Mouse (Mus musculus): ENCODE results near the gene Adam15. TPM values are rescaled to one million over a fixed set of nuclear protein-coding genes. Genes with fewer than 3 reads are reported as not detected.

Gene Adam15
- polyA plus RNA-seq, 1 experiment from 2014 or later = 32.2 TPM

DNA sequence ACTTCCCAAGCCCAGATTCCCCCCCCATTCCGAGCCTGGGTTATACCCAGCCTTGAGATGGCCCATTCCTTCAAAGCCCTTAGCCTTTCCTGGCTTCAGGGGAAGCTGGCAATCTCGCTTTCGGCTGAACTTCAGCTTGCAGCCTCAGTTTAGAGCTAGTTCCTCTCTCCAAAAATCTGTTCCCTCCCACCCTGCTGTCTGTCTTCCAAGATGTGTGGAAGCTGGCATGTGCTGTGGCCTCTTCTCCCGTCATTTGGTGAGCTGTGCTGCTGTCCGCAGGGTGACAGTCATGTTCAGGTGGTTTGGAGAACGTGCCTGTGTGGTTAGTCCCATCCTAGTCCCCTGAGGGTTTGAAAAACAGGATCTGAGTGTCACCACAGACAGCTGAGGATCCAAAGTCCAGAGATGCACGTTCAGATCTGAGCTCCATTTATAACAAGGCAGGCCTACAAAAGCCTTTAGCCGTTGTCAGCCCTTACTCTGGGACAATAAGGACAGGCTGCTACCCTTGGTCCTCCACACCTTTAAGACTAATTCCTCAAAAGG, 54.0 kb downstream of the Adam15 start:
- no peak overlapping the region for H3K4me2 ChIP-seq (ENCODE audit: low read length)
- H3K9me3 ChIP-seq (ENCODE audit: control insufficient read depth, low read length) = no peaks in the 10 kb centered on the region
- no peaks in the 10 kb centered on the region for H3K4me1 ChIP-seq (ENCODE audit: control insufficient read depth, insufficient read depth, low read length)
- no peak overlapping the region for H3K27ac ChIP-seq (replicated peaks; ENCODE audit: low read depth, low read length)
- H3K27me3 ChIP-seq (ENCODE audit: control insufficient read depth, insufficient read depth, low read length) = 0 out of 2 replicates have a peak, but pooled peaks cover 5% of the 10 kb centered on the region
- 83% methylated on average over 8 of the region's 8 CpGs for WGBS
- H3K36me3 ChIP-seq (ENCODE audit: control insufficient read depth, insufficient read depth, low read length) = no peaks in the 10 kb centered on the region
- H3K4me3 ChIP-seq (replicated peaks; ENCODE audit: low read depth, low read length) = no peak overlapping the region
- ATAC-seq (ENCODE audit: low FRiP score, low TSS enrichment) = no peak
- no peak overlapping the region for H3K9ac ChIP-seq (replicated peaks; ENCODE audit: low read length)
- no peak for DNase-seq

DNA sequence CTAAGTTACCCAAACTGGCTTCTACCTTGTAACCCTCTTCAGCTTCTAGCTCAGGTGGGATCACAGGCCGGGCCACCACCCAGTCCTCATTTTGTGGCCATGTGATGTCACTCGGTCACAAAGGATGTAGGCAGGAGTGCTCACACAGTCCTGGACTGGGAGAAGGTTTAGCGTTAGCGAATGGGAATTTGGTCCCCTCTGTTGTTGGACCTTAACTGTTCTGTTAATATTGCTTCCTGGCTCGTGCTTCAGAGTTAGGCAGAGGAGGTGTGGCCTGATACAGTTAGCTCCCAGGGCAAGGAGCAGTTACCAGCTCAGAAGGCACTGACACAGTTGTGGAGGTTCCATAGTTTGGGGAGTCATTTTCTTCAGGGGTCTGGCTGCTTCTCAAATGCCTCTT, 55.6 kb downstream of the Adam15 start:
- Histone ChIP-seq H3K36me3 (ENCODE audit: control insufficient read depth, insufficient read depth, low read length) (no peaks in the 10 kb centered on the region), H3K27ac (replicated peaks; ENCODE audit: low read depth, low read length) (no peak overlapping the region), H3K4me3 (replicated peaks; ENCODE audit: low read depth, low read length) (no peak overlapping the region), H3K9ac (replicated peaks; ENCODE audit: low read length) (no peak overlapping the region), H3K4me2 (ENCODE audit: low read length) (no peak overlapping the region), H3K27me3 (ENCODE audit: control insufficient read depth, insufficient read depth, low read length) (0 out of 2 replicates have a peak, but pooled peaks cover 5% of the 10 kb centered on the region), H3K4me1 (ENCODE audit: control insufficient read depth, insufficient read depth, low read length) (no peaks in the 10 kb centered on the region), H3K9me3 (ENCODE audit: control insufficient read depth, low read length) (no peaks in the 10 kb centered on the region)
- no peak for DNase-seq
- 81% methylated on average over 5 of the region's 5 CpGs for WGBS
- ATAC-seq (ENCODE audit: low FRiP score, low TSS enrichment) = no peak

DNA sequence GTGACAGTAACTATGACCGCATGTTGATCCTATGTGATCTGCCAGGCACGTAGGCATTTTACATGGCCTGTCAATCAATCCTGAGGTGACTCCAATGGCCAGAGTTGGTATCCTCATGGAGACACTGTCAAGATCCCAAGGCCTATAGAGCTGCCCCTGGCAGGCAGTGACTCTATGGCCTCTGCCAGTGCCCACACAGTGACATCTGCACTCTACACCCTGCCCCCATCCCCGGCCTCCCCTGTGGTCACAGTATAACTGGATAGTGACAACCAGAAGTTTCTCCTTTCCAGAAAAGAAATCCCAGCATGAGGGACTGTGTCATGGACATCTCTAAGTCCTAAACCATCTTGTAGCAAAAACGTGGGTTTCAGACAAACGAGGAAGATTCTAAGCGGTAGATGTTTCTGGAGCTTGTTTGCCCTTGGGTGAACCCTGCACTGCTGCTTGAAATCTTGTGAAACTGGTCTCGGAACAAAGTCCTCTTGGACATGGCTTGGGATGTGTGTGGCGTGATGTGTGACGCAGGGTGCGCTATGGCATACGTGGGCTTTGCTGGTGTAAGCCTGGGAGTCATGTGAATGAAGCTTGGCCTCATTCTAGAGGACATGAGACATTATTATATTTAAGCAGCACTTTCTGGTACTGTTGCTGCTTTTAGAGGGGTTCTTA, 56.4 kb downstream of the Adam15 start:
- no peak overlapping the region for H3K4me3 ChIP-seq (replicated peaks; ENCODE audit: low read depth, low read length)
- no peaks in the 10 kb centered on the region for H3K27me3 ChIP-seq (ENCODE audit: control insufficient read depth, insufficient read depth, low read length)
- H3K9me3 ChIP-seq (ENCODE audit: control insufficient read depth, low read length) = no peaks in the 10 kb centered on the region
- no peak overlapping the region for H3K27ac ChIP-seq (replicated peaks; ENCODE audit: low read depth, low read length)
- DNase-seq (no peak), ATAC-seq (ENCODE audit: low FRiP score, low TSS enrichment) (no peak)
- H3K9ac ChIP-seq (replicated peaks; ENCODE audit: low read length) = no peak overlapping the region
- H3K4me1 ChIP-seq (ENCODE audit: control insufficient read depth, insufficient read depth, low read length) = no peaks in the 10 kb centered on the region
- H3K4me2 ChIP-seq (ENCODE audit: low read length) = no peak overlapping the region
- WGBS = 92% methylated on average over 11 of the region's 11 CpGs
- H3K36me3 ChIP-seq (ENCODE audit: control insufficient read depth, insufficient read depth, low read length) = no peaks in the 10 kb centered on the region

GRCm38 (mm10) chr3:89292303-89292702, 57.5 kb downstream of the Adam15 start:
- Histone ChIP-seq H3K4me2 (ENCODE audit: low read length) (no peak overlapping the region), H3K36me3 (ENCODE audit: control insufficient read depth, insufficient read depth, low read length) (no peaks in the 10 kb centered on the region), H3K4me1 (ENCODE audit: control insufficient read depth, insufficient read depth, low read length) (no peaks in the 10 kb centered on the region), H3K4me3 (replicated peaks; ENCODE audit: low read depth, low read length) (no peak overlapping the region), H3K9me3 (ENCODE audit: control insufficient read depth, low read length) (no peaks in the 10 kb centered on the region), H3K9ac (replicated peaks; ENCODE audit: low read length) (no peak overlapping the region), H3K27me3 (ENCODE audit: control insufficient read depth, insufficient read depth, low read length) (no peaks in the 10 kb centered on the region), H3K27ac (replicated peaks; ENCODE audit: low read depth, low read length) (no peak overlapping the region)
- DNase-seq (no peak), ATAC-seq (ENCODE audit: low FRiP score, low TSS enrichment) (no peak)
- WGBS = 67% methylated on average over 5 of the region's 5 CpGs

DNA sequence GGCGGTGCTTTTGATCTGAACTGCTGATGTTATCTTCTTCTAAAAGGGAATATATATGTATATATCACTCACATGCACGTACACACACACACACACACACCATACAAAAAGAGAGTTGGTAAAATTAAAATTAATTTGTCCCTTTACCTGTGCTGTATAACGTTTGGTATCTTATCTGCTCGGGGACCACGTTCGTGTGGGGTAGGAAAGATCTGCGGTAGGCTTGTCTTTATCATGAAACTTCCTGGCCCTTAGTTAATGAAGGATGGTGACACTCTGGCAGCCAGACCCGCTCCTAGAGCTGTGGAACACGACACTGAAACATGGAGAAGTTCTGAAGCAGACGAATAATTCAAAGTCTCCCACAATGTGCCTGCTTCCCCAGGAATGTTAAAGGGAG, 57.9 kb downstream of the Adam15 start:
- 80% methylated on average over 10 of the region's 10 CpGs for WGBS

More for the DNA sequence above, 57.9 kb downstream of the Adam15 start:
- no peaks in the 10 kb centered on the region for H3K36me3 ChIP-seq (ENCODE audit: control insufficient read depth, insufficient read depth, low read length)
- ATAC-seq (ENCODE audit: low FRiP score, low TSS enrichment) = no peak
- no peaks in the 10 kb centered on the region for H3K9me3 ChIP-seq (ENCODE audit: control insufficient read depth, low read length)
- H3K27ac ChIP-seq (replicated peaks; ENCODE audit: low read depth, low read length) = no peak overlapping the region
- no peaks in the 10 kb centered on the region for H3K27me3 ChIP-seq (ENCODE audit: control insufficient read depth, insufficient read depth, low read length)
- no peak overlapping the region for H3K4me2 ChIP-seq (ENCODE audit: low read length)
- no peaks in the 10 kb centered on the region for H3K4me1 ChIP-seq (ENCODE audit: control insufficient read depth, insufficient read depth, low read length)
- no peak for DNase-seq
- H3K4me3 ChIP-seq (replicated peaks; ENCODE audit: low read depth, low read length) = no peak overlapping the region
- H3K9ac ChIP-seq (replicated peaks; ENCODE audit: low read length) = no peak overlapping the region

Other genes with a start within 250 kb of the Adam15 start
- gene Gm43738, start 248.9 kb downstream of the Adam15 start, polyA plus RNA-seq (2014; fragmentation: Nextera tagmentation; extraction: Ambion mirVana) = not detected in 2 replicates
- 364 and 475 TPM in 2 replicates for gene Fdps, start 248.0 kb downstream of the Adam15 start, polyA plus RNA-seq (2014; fragmentation: Nextera tagmentation; extraction: Ambion mirVana)
- gene Pklr, start 213.9 kb downstream of the Adam15 start, polyA plus RNA-seq (2014; fragmentation: Nextera tagmentation; extraction: Ambion mirVana) = 0.07 and 0.29 TPM in 2 replicates
- gene Hcn3, start 189.8 kb downstream of the Adam15 start, polyA plus RNA-seq (2014; fragmentation: Nextera tagmentation; extraction: Ambion mirVana) = 23.6 and 30.7 TPM in 2 replicates
- 22.0 and 24.6 TPM in 2 replicates for gene Clk2, start 185.2 kb downstream of the Adam15 start, polyA plus RNA-seq (2014; fragmentation: Nextera tagmentation; extraction: Ambion mirVana)
- 104 and 123 TPM in 2 replicates for gene Scamp3, start 172.5 kb downstream of the Adam15 start, polyA plus RNA-seq (2014; fragmentation: Nextera tagmentation; extraction: Ambion mirVana)
- 25.0 and 25.3 TPM in 2 replicates for gene Fam189b, start 166.9 kb downstream of the Adam15 start, polyA plus RNA-seq (2014; fragmentation: Nextera tagmentation; extraction: Ambion mirVana)
- 42.0 and 47.8 TPM in 2 replicates for gene Gba, start 147.1 kb downstream of the Adam15 start, polyA plus RNA-seq (2014; fragmentation: Nextera tagmentation; extraction: Ambion mirVana)
- gene Thbs3, start 134.8 kb downstream of the Adam15 start, polyA plus RNA-seq (2014; fragmentation: Nextera tagmentation; extraction: Ambion mirVana) = 46.0 and 47.6 TPM in 2 replicates
- gene Mtx1, start 122.9 kb downstream of the Adam15 start, polyA plus RNA-seq (2014; fragmentation: Nextera tagmentation; extraction: Ambion mirVana) = 144 and 151 TPM in 2 replicates
- gene Muc1, start 120.9 kb downstream of the Adam15 start, polyA plus RNA-seq (2014; fragmentation: Nextera tagmentation; extraction: Ambion mirVana) = 2.1 and 2.4 TPM in 2 replicates
- 199 and 237 TPM in 2 replicates for gene Krtcap2, start 104.0 kb downstream of the Adam15 start, polyA plus RNA-seq (2014; fragmentation: Nextera tagmentation; extraction: Ambion mirVana)
- gene Trim46, start 103.7 kb downstream of the Adam15 start, polyA plus RNA-seq (2014; fragmentation: Nextera tagmentation; extraction: Ambion mirVana) = 63.4 and 71.8 TPM in 2 replicates
- gene Dpm3, start 90.6 kb downstream of the Adam15 start, polyA plus RNA-seq (2014; fragmentation: Nextera tagmentation; extraction: Ambion mirVana) = 71.6 and 84.1 TPM in 2 replicates
- 35.3 and 38.1 TPM in 2 replicates for gene Slc50a1, start 79.4 kb downstream of the Adam15 start, polyA plus RNA-seq (2014; fragmentation: Nextera tagmentation; extraction: Ambion mirVana)
- gene Efna1, start 68.9 kb downstream of the Adam15 start, polyA plus RNA-seq (2014; fragmentation: Nextera tagmentation; extraction: Ambion mirVana) = 5.2 and 8.7 TPM in 2 replicates
- 31.1 and 43.4 TPM in 2 replicates for gene Efna3, start 27.0 kb downstream of the Adam15 start, polyA plus RNA-seq (2014; fragmentation: Nextera tagmentation; extraction: Ambion mirVana)
- 5.6 and 5.9 TPM in 2 replicates for gene Efna4, start 12.0 kb downstream of the Adam15 start, polyA plus RNA-seq (2014; fragmentation: Nextera tagmentation; extraction: Ambion mirVana)
- 0.14 and 0.36 TPM in 2 replicates for gene Dcst2, start 12.0 kb upstream of the Adam15 start, polyA plus RNA-seq (2014; fragmentation: Nextera tagmentation; extraction: Ambion mirVana)
- 0.54 and 0.55 TPM in 2 replicates for gene Dcst1, start 15.3 kb upstream of the Adam15 start, polyA plus RNA-seq (2014; fragmentation: Nextera tagmentation; extraction: Ambion mirVana)
- 0.42 and 0.47 TPM in 2 replicates for gene Zbtb7b, start 44.8 kb upstream of the Adam15 start, polyA plus RNA-seq (2014; fragmentation: Nextera tagmentation; extraction: Ambion mirVana)
- gene Lenep, start 52.8 kb upstream of the Adam15 start, polyA plus RNA-seq (2014; fragmentation: Nextera tagmentation; extraction: Ambion mirVana) = 0.53 TPM in 1 of 2 replicates, not detected in the other
- gene Flad1, start 61.9 kb upstream of the Adam15 start, polyA plus RNA-seq (2014; fragmentation: Nextera tagmentation; extraction: Ambion mirVana) = 34.8 and 34.9 TPM in 2 replicates
- 103 and 115 TPM in 2 replicates for gene Cks1b, start 68.4 kb upstream of the Adam15 start, polyA plus RNA-seq (2014; fragmentation: Nextera tagmentation; extraction: Ambion mirVana)
- 5.9 and 10.2 TPM in 2 replicates for gene Shc1, start 68.4 kb upstream of the Adam15 start, polyA plus RNA-seq (2014; fragmentation: Nextera tagmentation; extraction: Ambion mirVana)
- 43.4 and 50.6 TPM in 2 replicates for gene Pygo2, start 80.2 kb upstream of the Adam15 start, polyA plus RNA-seq (2014; fragmentation: Nextera tagmentation; extraction: Ambion mirVana)
- 7.6 and 9.7 TPM in 2 replicates for gene Pbxip1, start 86.7 kb upstream of the Adam15 start, polyA plus RNA-seq (2014; fragmentation: Nextera tagmentation; extraction: Ambion mirVana)
- gene Pmvk, start 104.5 kb upstream of the Adam15 start, polyA plus RNA-seq (2014; fragmentation: Nextera tagmentation; extraction: Ambion mirVana) = 106 and 132 TPM in 2 replicates
- gene Kcnn3, start 170.2 kb upstream of the Adam15 start, polyA plus RNA-seq (2014; fragmentation: Nextera tagmentation; extraction: Ambion mirVana) = 5.3 and 6.4 TPM in 2 replicates